Mouse (Mus musculus): ENCODE results near the gene Col5a1.

The Col5a1 gene

DNA sequence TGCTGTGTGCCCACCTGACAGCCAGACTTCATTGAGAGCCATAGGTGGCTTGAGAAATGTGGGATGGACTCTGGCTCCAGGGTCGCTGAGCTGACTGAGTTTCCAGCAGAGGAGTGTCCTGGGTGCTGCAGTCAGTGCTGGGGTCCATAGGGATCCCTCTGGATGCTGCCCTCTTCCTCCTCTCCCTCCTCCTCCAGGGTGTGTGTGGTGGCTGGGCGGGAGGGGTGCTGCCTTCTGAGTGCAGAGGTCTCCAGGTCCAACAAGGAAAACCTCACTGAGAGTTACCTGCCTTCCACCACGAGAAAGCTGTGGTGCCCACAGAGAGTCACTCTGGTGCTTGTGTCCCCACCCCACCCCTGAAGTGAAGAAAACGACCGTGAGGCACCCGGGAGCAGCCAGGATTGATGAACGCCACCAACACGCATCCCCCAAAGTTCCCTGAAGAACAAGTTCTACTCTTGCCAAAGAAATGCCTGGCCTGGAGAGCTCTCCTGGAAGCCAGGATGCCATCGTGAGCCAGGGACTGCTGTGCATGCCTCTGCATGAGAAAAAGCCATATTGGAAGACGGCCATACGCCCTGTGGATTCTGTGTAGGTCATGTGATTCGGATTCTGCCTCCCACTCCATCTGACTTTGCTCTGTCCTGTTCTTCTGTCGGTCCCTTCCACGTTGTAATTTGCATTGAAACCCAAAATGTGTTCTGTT lies 152.3 kb downstream of the Col5a1 start:
- peak; percentile 46 for DNase-seq

DNA sequence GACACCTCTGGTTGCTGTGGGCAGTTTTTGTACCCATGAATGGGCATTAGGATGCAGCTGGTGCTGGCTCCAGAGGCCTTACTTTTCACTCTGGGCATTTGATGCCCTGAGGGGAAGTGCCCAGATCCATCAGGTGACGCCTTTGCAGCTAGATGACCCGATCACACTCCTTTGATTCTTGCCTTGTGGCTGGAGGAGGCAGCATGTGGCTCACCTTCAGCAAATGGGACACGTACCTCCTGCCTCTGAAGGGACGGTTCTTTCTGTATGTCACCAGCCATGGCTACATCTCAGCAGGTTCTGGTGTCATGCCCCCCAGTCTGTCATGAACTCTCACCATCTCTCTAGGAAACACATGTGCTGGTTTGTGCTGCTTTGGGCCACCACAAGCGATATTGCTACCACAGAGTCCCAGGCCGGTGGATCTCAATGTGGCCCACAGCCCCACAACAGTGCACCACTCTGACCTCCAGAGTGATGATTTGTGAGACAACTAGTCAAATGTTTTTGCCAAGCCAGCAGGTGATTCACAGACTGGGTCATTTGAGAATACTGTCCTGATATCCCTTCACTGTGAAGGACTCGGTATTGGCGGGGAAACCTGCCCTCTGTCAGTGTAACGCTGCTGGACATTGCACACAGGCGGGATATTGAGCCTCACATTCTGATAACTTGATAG lies 153.6 kb downstream of the Col5a1 start:
- no peak for DNase-seq

DNA sequence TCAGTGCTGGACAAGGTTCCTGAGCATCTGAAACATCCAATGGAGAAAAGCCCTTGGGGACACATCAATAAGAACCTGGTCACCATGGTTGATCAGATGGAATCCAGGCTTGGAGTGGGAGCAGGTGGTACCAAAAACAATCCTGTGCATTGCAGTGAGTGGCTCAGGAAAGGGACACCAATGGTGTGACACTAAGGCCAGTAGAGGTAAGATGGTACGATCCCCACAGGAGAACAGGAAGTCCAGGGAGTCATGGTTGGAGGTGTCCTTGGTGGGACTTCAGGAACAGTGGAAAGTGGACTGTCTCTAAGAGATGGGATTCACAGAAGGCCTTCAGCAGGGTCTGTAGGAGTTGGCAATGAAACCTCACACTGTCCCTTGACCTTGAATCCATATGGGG lies 154.2 kb downstream of the Col5a1 start:
- DNase-seq, result no peak

DNA sequence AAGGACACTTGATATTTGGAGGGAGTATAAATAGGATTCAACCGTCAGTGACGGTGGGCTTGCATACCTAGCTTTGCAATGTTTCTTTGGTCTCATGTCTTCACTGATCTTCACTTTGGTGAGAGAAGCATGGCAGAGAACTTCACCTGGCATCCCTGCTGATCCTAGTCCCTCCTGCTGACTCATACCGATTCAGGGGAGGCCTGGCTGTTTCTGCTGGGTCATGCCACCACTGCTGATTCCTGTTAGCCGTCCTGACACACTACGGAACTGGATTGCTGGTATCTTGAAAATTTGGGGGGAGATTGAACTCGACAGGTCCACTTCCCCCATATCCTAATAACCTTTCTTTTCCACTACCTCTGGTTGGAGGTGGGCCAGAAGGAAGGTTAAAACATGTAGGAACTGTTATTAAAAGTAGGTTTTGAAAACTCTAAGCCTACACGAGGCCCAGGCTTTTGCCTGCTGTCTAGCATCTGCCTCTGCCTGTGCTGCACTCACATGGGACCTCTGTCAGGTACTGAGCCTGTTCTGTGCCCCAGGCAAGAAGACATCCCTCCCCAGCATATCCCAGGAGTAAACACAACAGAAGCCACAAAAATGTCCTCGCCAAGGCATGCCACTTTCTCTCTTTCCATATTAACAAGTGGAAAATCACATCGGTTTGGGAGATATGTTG lies 158.8 kb downstream of the Col5a1 start:
- DNase-seq, result no peak

DNA sequence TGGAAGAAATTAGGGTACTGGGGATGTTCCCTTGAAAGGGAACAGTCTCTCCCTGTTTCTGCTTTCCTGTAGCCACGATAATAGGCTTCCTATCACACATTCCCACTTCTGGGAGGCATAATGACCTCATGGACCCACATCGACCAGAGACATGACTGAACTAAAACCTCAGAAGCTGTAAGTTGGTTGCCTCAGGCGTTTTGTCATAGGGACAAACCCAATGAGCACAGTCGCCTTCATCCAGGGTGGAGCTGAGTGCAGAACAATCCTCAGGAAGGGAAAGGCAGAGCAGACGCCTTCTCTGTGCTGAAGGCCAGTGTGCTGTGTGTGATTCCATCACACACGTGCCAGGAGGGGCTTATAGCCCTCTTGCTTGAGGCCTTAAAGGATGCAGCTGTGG lies 160.1 kb downstream of the Col5a1 start:
- no peak for DNase-seq

DNA sequence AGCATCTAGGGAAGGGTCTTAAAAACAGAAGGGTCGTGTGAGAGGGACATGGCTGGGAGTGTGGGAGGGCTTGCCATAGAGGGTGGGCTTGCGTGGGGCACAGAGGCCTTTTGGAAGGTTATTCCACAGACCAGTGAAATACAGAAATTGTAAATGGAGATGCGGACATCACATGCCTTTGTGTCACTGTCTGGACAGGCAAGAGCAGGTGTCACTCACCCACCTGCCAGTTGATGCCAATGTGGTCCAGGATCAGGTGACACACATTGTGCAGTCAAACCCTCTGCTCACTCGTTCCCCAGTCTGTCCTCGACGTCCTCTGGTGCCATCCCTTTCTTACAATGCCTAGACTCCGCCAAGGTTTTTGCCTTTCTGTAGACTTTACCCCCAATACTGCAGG lies 160.9 kb downstream of the Col5a1 start:
- no peak for DNase-seq

DNA sequence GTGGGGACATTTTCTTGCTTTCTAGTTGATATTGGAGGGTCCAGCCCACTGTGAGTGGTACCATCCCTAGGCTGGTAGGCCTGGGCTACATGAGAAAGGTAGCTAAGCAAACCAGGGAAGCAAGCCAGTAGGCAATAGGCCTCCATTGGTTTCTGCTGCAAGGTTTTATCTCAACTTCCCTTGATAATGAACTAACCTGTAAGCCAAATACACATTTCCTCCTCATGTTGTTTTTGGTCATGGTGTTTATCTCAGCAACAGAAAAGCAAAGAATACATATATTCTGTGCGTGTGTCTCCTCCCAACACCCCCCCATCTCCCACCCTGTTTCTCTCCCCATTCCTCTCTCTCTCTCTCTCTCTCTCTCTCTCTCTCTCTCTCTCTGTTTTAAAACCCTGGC lies 173.7 kb downstream of the Col5a1 start:
- no peak for DNase-seq

DNA sequence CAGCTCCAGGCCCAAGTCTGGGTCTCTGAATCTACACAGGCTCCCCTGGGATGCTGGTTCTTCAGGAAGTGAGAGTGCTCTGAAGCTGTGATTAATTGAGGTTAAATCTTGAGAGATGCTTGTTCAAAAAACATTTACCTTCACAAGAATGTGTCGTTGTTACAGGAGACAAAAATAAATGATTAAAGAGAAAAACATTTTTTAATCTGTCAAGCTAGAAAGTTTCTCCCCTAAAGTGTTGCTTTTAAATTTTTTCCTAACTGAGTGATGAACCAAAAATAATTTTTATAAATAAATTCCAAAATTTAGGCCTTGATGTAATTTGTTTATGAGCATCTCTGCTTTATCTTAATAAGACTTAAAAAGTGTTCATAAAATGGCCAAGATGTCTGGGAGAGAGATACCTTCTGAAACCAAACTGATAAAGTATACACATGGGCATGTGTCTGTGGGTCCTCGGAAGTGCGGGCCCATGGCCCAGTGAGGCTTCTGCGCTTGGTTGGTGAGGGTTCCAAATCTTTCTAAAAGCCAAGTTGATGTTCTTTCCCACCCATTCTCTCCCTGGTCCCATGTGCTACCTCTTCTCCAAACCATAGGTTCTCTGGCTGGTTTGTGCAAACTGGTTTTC lies 177.6 kb downstream of the Col5a1 start:
- DNase-seq, result no peak

DNA sequence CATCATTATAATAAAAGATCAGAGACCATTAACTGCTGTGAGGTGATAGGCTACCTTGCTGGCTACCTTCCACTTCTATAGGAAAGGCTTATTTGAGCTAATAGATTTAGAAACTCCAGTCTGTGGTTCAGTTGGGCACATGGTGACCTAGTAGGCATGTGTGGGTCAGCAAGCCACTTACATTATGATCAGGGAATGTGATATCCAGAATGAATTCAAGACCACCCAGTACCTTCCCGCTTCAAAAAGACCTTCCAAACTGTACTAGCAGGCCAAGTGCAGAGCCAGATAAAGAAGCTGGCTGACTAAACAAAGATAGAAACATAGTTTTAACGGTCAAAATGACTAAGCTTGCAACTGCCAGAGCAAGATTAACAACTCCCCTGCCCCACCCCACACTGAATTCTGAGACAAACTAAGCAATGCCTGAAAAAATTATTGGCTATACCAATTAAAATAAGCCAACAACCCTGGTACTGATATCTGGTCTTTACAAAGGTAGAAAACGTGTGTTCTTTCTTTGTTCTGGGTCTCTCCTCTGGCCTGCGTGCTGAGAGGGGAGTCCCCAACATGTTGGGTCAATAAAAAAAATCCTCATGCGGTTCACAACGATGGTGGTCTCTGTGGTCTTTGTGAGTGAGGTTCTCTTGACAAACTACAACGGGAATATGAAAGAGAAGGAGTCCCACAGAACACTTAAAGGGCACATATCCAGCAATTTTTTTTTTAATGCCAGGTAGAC lies 178.3 kb downstream of the Col5a1 start:
- no peak for DNase-seq

DNA sequence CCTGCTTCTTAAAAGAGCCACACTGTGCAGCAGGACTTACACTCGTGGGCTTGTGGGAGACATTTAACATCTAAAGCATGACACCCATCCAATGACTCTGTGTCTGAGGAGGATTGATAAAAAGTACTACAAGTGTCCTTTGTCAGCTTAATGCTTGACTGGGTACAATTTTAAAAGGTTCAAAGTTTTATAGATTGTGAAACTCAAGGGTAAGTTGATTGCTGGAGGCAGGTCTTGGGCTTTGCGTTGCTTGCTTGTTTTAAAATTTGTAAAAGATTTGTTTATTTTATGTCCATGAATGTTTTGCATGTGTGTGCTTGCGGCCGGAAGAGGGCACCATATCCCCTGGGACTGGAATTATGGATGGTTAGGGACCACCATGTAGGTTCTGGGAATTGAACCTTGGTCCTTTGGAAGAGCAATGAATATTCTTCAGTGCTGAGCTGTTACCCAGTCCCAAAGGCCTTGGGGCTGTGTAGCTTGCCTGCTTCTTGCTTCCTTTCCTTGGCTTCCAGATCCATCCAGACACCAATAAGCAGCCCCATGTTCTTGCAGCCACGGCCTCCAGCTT lies 178.9 kb downstream of the Col5a1 start:
- no peak for DNase-seq

DNA sequence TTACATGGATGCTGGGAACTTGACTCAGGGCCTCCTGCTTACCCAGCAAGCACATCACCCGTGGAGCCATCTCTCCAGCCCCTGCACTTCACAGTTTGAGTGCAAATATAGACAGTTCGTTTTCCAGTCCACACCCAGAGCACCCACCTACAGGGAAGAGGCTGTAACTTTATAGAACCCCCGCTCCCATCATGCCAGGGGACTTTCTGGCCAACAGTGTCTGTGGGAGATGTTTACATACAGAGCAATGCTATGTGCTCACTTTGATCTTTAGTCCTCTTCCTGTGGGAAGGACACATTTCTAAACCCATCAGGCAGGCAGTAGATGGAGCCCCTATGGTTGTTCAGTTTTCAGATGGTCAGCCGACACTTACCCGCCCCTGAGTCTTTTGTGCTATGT lies 180.5 kb downstream of the Col5a1 start:
- no peak for DNase-seq

DNA sequence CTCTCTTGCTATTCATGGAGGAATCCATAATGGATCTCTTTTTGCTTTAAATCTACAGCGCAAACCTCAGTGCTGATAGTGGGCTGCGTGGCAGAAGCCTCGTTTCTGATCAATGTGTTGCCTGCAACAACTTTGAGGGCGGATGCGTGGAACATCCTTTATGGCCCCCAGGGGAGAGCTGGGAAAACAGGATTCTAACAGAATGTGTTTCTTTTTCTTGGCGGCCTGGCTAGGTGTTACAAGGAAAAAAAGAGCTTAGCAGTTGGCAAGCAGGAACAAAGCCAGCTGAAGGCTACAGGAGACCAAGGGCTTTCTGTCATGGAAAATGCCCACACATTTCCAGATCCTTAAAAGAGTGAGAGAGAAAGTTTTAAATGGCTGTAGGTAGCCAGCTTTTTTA lies 180.9 kb downstream of the Col5a1 start:
- peak; percentile 19 for DNase-seq

DNA sequence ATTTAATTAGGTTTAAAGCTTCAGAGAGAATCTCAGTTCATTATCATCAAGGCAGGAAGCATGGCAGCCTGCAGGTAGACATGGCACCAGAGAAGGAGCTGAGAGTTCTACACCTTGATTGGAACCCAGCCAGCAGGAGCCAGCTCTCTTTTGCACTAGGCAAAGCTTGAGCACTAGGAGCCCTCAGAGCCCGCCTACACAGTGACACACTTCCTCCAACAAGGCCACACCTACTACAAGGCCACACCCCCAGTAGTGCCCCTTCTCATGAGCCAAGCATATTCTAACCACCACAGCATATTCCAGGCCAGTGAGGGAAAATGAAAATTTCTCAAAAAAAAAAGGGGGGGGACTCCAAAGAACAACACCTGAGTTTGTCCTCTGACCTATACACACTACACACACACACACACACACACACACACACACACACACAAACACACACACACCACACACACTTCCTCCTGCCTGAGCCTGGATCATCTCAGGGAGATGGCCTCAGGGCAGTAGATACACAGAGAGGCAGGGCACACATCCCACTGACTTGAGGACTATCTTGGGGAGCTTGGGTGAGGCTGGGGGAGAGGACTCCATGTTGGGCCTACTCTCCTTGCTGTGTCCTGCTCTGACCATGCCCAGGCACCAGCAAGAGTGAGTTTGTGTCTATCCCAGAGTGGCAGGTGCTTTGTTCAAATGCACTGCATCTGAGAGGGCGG lies 181.8 kb downstream of the Col5a1 start:
- DNase-seq, result peak; percentile 37

DNA sequence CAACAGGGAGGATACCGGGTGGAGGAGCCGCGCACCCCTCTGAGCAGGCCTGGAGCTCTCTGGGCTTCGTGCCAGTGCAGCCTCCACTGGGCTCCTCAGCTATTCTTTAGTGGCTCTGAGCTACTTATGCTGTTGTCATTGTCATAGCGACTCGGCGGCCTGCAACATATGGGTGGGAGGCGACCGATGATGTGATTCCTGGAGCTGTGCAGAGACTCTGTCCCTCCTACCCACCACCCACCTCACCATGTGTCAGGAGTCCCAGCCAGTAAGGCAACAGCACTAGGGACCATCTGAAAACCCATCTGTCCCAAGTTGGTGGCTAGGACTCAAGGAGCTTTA lies 182.3 kb downstream of the Col5a1 start:
- peak; percentile 84 for DNase-seq

DNA sequence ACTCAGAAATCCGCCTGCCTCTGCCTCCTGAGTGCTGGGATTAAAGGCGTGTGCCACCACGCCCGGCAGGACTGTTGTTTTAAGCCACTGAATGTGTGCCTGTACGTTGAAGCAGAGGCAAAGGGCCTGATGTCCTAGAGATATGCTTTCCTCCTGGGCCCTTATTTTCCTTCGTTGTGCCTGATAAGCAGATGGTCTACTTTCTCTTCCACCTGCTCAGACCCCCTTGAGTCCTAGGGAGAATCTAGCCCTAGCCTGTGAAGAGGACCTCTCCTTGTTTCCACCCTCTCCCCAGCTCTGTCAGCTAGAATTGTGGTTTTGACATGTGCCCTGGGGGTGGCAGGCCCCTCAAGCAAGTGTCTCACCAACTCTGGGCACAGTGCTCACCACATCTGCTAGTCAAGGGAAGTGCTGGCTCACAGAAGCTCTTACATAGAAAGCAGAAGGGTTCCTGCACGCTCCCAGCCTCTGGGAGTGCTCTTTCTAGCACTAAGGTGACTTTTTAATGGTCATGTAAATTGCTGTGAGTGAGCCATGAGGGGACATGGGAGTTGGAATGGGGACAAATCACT lies 189.5 kb downstream of the Col5a1 start:
- no peak for DNase-seq

DNA sequence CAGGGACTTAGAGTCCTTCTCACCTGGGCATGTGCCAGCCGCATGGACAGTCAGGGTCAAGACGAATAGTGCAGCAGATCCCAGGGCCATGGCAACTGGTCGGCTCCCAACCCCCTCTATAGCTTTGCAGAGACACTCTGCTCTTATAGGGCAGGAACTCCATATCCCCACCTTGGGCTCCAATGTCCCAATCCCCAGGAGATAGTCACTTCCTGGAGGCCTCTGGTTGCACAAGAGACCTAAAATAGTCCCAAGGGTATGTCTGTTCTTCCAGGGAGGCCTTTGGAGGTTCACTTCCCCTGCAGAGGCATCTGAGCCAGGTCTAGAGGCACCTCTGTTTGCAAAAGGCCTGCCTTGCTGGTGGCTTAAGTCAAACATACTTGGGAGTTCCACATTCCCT lies 198.5 kb downstream of the Col5a1 start, which contains the start of gene Fcnb:
Gene Fcnb (minus strand): TSS at position 118 of the 400 bp plus-strand sequence.
- DNase-seq, result no peak

DNA sequence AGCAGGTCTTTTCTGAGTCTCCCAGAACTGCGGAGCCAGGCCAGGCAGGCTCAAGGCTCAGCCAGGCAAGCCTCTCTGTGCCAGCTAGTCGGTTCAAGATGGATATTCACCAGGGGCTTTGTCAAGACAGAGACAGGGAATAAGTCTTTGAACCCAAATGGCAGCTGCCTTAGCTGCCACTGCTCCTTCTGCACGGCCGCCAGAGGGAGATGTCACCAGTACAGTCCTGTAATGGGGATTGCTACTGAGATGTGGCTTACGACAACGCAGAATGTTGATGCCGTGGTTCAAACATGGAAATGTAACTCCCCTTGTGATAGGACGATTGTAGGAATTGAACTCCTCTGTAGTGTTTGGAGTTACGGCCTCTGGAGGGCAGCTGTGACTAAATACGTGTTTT lies 199.9 kb downstream of the Col5a1 start:
- no peak for DNase-seq

DNA sequence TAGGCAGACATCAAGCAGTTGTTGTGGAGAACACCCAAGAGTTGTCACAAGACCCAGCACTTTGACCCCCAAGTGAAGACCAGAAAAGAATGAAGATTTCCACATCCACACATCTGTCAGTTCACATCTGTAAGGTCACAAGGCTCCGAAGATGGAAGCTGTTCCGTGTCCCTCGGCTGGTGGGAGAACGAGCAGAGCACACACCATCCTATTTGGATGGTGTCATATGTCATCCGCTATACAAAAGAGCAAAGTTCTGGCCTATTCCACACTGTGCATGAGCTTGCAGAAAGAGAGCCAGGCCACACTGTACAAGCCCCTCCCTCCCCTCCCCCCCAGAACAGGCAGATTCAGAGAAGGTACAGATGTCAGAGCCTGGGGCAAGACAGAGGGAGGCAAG lies 202.9 kb downstream of the Col5a1 start:
- DNase-seq, result no peak

Data from right cerebral cortex, postnatal 14 days (tissue).